Mouse (Mus musculus): Measurements from ENCODE around the gene Aff3.

- TF ChIP-seq CTCF (IDR thresholded peaks at IDR 0.05; ENCODE audit: low read depth) (peak; percentile 75), EP300 (optimal IDR thresholded peaks at IDR 0.05) (no peak)
Observed at GRCm38 (mm10) chr1:38252766-38253079, 412.0 kb downstream of the Aff3 start.

All from stomach, postnatal 0 days (tissue).